ENCODE assay signal across 12 mouse cellular contexts in the genomic region with DNA sequence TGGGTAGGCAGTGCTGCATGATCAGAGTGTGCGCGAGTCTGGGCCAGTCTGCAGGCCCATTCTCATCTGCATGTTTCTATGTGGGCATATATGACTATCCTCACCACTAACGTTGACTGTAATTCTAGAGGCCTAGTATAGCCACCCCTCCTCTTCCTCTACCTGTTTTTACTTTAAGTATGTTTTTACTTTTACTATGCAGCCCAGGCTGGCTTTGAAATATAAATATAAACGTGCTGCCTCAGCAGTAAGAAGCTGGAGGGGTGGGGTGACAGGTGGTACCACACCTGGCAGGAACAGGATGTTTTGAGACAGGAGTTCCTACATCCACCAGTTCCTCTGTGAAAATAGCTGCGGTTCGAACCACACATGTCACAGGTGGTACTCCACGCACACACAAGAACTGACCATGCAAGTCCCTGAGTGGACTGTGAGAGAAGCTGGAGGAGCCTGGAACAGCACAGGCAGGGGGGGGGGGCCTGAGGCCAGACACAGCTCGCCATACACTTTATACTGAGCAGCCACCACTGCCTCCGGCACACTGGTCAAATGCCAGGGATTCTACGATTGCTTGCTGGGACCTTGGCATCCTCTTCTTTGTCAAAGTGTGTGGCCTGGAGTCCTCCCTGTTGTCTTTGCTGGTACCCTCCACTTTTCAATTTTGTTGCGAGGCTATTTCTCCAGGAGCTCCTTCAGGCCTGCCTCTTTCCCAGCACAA.
DNase-seq lines count a peak whose midpoint lies in the region; ATAC-seq and TF ChIP-seq lines count a peak whose summit lies in the region.
"Had no signal": no experiment of that assay in that cellular context is flagged by ENCODE, and none has a peak within 500 bp of the region (broad histone marks: within the 10 kb centered on the region; RNA-seq: fewer than 3 reads in every experiment).

No protein-coding gene starts in this region.

- 0 out of 2 replicates have a peak, but pooled peaks have one; percentile 5 for TF ChIP-seq POLR2A in bone marrow macrophage, adult 2 months (IDR thresholded peaks at IDR 0.05; ENCODE audit: borderline replicate concordance, low read depth, low read length)

- ATAC-seq in CD4-positive, CD25-positive, alpha-beta regulatory T cell, adult 4 months, result peak; percentile 56
- ATAC-seq: midbrain, embryonic 13.5 days had no signal

- H3K27ac ChIP-seq in bone marrow macrophage, adult 2 months (ENCODE audit: insufficient read depth, low read depth, low read length), result peak overlapping the region; percentile 83
- H3K27ac ChIP-seq: hindbrain, embryonic 15.5 days; kidney, embryonic 15.5 days; limb, embryonic 13.5 days; lung, embryonic 15.5 days; midbrain, embryonic 13.5 days had no signal

- intact Hi-C loops in left cerebral cortex, postnatal 4 days (cut with DNase I), result no loop called here
- intact Hi-C loops in left cerebral cortex, postnatal 10 days (cut with DNase I), result no loop called here

- peak; percentile 76 for DNase-seq in left cerebral cortex, postnatal 4 days
- DNase-seq in left cerebral cortex, postnatal 10 days (ENCODE audit: extremely low spot score in 1 of 2, low spot score in 2 of 2), result no peak
- peak; percentile 85 for DNase-seq in thymus, postnatal 0 days (ENCODE audit: low spot score)
- no peak for DNase-seq in right cerebral cortex, postnatal 10 days (ENCODE audit: low spot score in 2 of 2)
- no peak for DNase-seq in left cerebral cortex, adult 9 months (ENCODE audit: low spot score in 2 of 2)

- no peak overlapping the region for H3K4me3 ChIP-seq in bone marrow macrophage, adult 2 months (ENCODE audit: insufficient read depth, low read length)
- H3K4me3 ChIP-seq: hindbrain, embryonic 15.5 days; kidney, embryonic 15.5 days; limb, embryonic 13.5 days; lung, embryonic 15.5 days; midbrain, embryonic 13.5 days had no signal

- TF ChIP-seq CTCF in bone marrow macrophage, adult 2 months (IDR thresholded peaks at IDR 0.05; ENCODE audit: low read depth, low read length), result no peak

- H3K4me1 ChIP-seq in bone marrow macrophage, adult 2 months (ENCODE audit: control insufficient read depth, insufficient read depth, low read length), result peaks cover 70% of the 10 kb centered on the region
- H3K4me1 ChIP-seq: midbrain, embryonic 13.5 days had no signal

Comparison
In these comparisons a context has a peak if more than half of its experiments do, and no peak if none do; other contexts are left out.
1. DNase-seq: peak in left cerebral cortex, postnatal 4 days (single experiment) and thymus, postnatal 0 days (single experiment); none in left cerebral cortex, postnatal 10 days (0 of 2), right cerebral cortex, postnatal 10 days (0 of 2) and left cerebral cortex, adult 9 months (0 of 2).